Mouse (Mus musculus) spleen, postnatal 10 days (tissue): Measurements from ENCODE around the gene Atm.

ENCODE experiments used
- DNase-seq, 2 experiments: peaks; one replicate each; pipeline ENCODE4 v3.0.0; 2021 to 2022; ENCODE audit warnings: low spot score in 2 of 2

Gene Atm

DNA sequence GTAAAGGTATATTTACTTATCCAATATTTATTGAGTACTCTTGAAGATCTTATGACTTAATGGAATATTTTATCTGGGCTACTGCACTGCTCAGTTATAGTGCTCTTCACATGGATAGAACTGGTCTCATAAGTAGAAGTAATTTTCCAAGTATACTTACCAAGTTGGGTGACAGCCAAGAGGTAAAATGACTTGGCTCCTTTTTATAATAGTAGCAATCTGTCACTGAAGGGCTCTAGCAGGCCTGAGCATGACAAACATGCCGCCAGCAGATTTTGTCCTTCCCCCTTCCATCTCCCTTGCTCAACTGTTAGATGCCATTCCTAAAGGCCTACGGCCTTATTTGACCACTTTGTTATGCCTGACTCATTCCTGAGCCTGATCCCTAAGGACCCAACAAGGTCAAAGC, 127.6 kb downstream of the Atm start:
- no peak for DNase-seq

DNA sequence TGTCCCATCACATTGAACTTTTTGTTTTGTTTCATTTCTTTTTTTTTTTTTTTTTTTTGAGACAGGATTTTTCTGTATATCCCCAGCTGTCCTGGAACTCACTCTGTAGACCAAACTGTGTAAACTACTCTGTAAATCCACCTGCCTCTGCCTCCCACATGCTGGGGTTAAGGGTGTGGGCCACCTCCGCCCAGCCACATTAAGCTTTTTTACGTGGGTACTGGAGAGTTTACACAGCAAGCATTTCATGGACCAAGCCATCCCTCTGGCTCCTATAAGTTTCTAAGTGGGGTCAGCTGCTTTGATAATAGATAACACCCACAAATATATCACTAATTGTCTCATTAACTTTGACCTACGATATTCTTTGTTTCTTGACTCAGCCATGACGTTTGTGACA, 128.0 kb downstream of the Atm start:
- no peak for DNase-seq

DNA sequence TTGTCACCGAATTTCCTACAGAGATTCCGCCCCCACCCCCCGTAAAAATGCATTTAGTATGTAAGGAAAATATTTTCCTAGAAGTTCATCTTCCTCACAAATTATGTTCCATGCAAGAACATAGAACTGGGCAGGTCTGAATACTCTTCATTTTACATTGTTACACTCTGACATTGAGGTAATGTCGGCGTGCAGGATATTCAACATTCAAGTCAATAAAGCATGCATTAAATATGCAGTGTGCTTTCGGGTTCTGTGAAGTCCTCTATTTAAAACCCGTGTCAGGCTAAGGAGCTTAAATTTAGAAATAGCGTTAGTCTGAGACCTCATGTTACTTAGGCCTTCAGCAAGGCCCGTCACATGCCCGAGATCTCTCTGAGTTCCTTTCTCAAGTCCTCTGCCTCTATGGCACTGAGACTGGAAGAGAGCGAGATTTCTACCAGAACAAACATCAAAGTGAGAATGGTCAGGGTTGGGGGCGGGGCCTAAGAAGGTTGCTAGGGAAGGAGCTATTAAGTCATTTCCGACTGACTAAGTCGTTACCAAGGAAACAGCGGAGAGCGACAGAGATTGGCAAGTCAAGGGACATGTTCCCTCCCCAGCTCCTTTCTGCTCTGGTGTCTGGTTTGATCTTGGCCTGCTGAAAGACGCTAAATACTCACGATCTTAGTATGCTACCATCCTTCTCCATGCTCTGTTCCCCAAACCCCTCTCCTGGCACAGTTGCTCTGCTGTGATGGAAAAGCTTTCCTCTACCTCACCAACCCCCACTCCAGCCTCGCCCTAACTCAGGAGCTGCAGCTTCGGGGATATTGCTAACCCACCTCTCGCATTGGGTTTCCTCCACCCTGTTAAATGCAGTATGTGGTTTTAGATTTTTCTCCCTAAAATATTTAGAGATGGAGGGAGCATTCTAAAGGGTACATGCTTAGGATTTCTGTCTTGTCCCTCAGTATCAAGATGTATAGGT, 131.5 kb downstream of the Atm start:
- DNase-seq, result peak; percentile 19 to 85

DNA sequence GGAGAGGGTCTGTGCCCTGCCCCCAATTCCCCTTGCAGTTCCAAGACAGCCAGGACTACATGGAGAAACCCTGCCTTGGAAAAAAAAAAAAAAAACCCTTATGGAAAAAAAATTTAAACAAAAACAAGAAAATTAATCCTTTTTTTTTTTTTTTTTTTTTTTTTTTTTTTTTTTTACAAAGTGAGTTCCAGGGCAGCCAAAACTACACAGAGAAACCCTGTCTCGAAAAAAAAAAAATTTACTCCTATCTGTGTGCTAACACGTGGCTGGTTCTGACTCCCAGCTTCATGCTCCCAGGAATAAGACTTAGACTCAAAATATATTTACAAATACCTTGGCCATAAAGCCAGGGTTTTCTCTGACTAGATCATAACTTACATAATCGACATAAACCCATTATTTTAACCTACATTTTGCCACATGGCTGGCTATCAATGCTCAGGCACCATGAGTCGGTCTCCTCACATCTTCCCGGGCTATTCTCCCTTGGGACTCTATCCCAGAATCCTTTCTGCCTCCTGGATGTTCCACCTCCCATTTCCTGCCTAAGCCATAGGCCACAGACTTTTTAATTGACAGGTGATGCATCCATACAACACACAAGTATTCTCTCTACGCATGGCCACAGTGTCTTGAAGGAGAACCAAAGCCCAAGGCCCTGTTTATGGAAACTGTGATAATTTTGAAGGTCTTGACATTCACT, 132.3 kb downstream of the Atm start:
- DNase-seq, result no peak

DNA sequence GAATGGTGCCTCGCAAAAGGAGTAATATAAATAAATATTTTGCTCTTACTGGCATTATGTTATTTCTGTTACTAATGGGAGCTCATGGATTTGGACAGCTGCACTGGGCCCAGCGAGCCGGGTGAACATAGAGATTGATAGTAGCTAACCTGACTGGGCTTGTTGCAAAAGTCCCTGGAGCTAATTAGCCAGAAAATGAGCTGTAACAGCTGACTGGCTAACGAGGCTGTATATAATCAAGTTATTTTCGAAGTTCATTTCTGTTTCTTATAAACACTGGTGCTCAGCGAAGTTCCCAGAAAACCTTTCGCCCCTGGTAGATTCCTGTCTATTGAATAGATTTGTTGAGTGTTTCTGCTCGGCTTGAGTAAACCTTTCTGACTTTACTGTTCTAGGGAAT, 133.5 kb downstream of the Atm start:
- DNase-seq, result no peak

DNA sequence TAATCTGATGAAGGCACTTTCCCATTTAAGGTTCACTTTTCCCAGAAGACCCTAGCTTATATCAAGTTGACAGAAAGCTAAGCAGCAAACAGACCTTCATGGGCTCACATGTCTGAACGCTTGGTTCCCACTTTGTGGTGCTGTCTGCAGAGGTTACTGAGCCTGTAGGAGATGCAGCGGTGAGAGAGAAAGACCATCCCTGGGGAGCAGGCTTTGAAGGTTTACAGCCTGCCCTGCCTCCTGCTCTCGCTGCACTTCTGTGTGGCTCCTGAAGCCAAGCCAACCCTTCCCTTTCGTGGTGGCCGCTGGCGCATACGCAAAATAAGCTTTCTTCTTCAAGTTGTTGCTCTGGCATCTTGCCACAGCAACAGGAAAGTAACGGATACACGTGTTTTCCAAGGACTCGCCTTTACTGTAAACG, 134.2 kb downstream of the Atm start, which contains the start of gene 4930550C14Rik:
Gene 4930550C14Rik, plus strand, starts transcription at position 35 of the 421 bp plus-strand sequence.
- DNase-seq, result no peak

DNA sequence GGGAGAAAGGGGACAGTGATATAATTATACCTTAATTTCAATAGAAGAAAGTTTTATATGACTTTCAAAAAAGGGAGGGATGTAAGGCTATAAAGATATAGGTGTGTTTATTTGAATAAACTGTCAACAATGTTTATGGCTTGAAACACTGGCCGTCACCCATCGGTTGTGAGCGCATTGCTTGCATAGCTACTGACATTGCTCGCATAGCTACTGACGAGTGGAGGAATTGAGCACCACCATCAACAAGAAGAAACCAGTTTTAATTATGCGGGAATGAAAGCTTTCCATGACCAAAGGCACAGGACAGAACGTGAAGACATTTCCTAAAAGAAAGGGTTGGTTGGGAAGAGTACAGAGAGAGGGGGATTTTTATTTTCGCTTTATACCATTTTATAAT, 135.4 kb downstream of the Atm start:
- DNase-seq, result no peak

DNA sequence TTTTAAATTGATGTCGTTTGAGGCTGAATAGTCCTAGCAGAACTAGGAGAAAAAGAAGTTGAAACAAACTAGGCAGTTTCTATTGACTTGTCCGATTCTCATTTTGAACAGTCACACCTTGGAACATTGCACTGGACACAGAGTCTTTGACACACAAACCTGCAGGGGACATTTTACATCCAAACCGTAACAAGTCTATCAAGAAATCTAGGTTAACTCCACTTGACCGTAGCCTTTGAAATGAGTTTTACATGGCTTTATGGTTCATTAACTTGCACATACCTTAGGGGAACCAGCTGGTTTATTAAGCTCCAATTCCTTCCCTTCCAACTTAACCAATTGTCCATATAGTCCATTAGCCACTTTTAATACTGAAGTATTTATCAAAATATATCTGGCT, 135.8 kb downstream of the Atm start:
- DNase-seq, result no peak

DNA sequence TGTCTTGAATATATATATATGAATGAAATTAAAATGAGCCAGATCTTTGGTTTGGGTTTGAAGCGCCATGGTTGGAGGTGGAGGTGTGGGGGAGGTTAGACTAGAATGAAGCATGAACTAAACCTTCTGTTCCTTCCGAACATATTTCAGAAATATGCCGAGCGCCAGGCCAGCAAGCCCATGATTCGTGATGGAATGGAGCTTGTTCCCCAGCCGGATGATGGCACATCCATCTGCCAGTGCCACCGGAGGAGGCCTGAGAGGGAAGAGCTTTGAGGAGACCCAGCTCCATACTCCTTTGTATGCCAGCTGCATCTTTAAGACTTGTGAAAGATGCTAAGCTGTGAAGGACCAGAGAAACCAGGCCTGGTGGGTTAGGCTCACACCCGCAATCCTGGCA, 137.0 kb downstream of the Atm start:
- no peak for DNase-seq

DNA sequence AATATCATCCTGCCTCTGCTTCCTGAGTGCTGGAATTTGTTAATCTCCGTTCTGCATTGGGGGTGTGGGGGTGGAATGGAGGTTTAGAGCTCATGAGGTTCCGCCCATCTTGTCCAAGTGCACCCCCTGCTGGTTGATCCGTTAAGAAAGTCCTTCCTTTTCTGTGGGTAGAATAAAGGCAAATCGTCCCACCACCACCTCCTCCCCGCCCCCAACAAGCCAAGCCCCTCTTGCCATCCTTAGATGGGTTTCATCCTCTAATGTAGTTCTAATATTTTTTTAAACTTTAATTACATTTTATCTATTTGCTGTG, 138.2 kb downstream of the Atm start:
- peak; percentile 32 to 78 for DNase-seq

DNA sequence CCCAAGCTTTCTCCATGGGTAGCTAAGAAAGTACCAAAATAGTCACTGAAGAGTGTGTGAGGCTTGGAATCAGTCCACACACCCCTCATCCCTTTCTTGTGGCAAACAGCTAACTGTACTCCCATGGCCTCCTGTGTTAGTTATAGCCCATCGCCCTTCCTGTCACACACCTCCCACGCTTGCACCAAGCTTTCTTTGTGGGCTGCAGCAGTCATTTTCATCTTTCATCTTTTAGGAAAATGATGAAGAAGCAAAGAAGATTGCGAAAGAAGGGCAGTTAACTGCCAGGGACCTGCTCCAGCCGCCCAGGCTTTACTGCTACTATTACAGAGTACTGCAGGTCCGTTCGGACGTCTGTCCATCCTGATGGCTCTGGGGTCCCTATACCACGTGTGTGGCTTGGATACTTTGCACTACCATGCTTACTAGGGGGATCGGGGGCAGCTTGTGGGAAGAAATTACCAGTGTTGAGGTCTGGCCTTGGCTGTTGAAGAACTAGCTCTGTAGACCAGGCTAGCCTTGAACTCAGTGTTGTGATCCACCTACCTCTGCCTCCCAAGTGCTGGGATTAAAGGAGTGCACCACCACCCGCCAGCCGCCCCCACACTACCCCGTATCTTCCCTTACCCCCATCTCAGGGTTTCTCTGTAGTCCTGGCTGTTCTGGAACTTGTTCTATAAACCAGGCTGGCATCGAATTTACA, 138.7 kb downstream of the Atm start:
- no peak for DNase-seq

DNA sequence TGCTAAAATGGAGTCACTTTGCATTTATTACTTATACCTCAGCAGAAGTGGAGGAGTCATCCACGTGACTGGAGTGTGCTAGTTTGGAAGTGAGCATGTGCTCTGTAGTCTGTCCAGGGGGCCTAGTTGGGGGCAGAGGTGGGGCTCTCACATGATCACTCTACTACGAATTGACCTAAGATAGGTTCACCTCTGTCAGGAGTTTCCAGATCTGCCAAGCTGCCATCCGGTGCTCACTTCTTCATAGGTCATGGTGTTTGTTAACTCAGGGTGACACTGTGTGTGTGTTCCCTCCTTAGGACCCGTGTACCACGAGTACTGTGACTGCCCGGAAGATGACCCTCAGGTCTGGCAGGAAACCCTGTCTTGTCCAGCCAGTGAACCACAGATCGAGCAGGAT, 146.4 kb downstream of the Atm start:
- no peak for DNase-seq
